Mouse (Mus musculus) G1E (cell line): Measurements from ENCODE around the gene Slc6a4. TPM values are rescaled to one million over a fixed set of nuclear protein-coding genes. Genes with fewer than 3 reads are reported as not detected.
A peak's percentile ranks its signal among the peaks of the same experiment; 100 is the strongest.
"Not testable (repeated sequence)": the region's sequence is repeated elsewhere in the genome, so short reads cannot be mapped to it uniquely, and the experiment has no call there.

ENCODE experiments used
- ATAC-seq: 2 replicates; pipeline ENCODE4 v1.8.0; 2016; ENCODE audit warnings: mild to moderate bottlenecking; ENCODE audit not compliant: insufficient number of reproducible peaks, poor library complexity, low FRiP score, severe bottlenecking; ENCODE audit errors: extremely low read depth
- DNase-seq: peaks from one replicate; pipeline ENCODE4 v3.0.0; 2012; ENCODE audit warnings: low spot score
- H3K27me3 ChIP-seq: 2 replicates; pipeline ENCODE4 v1.6.1; 2012; ENCODE audit warnings: mild to moderate bottlenecking, low read length, inconsistent platforms; ENCODE audit not compliant: insufficient read depth
- H3K36me3 ChIP-seq: replicated peaks from 2 replicates; pipeline ENCODE3; 2012; ENCODE audit warnings: mild to moderate bottlenecking, inconsistent platforms
- H3K4me1 ChIP-seq: 2 replicates; pipeline ENCODE4 v1.6.1; 2012; ENCODE audit warnings: low read depth, low read length, inconsistent platforms, mixed read lengths; ENCODE audit not compliant: insufficient read depth
- H3K4me3 ChIP-seq: 2 replicates; pipeline ENCODE4 v1.5.1; 2012; ENCODE audit warnings: low read depth, mild to moderate bottlenecking, inconsistent platforms, low read length, moderate library complexity, mixed read lengths
- H3K9me3 ChIP-seq: replicated peaks from 2 replicates; pipeline ENCODE4 v1.6.1; 2012; ENCODE audit warnings: inconsistent platforms
- CTCF ChIP-seq: IDR thresholded peaks from 2 replicates; pipeline ENCODE4 v1.5.1; 2012; ENCODE audit warnings: low read depth, low read length, inconsistent platforms, mixed read lengths
- GATA1 ChIP-seq: IDR thresholded peaks from 2 replicates; pipeline ENCODE4 v1.6.1; 2012; ENCODE audit warnings: borderline replicate concordance, low read length, inconsistent platforms, mixed read lengths
- GATA2 ChIP-seq: IDR thresholded peaks from 2 replicates; pipeline ENCODE4 v1.6.1; 2012; ENCODE audit warnings: low read depth, low read length, inconsistent platforms, borderline replicate concordance
- POLR2AphosphoS5 ChIP-seq: IDR thresholded peaks from 2 replicates; pipeline ENCODE4 v1.6.1; 2012; ENCODE audit warnings: low read depth, low read length, inconsistent platforms; ENCODE audit not compliant: insufficient replicate concordance
- TAL1 ChIP-seq: conservative IDR thresholded peaks from 2 replicates; pipeline ENCODE4 v1.6.1; 2012; ENCODE audit warnings: low read depth, low read length, inconsistent platforms, mixed read lengths
- polyA plus RNA-seq: library from polyadenylated mRNA; stranded (reverse); fragments of >175 nt; gene quantifications from 2 replicates; pipeline ENCODE4 v1.2.3, GENCODE M21; 2012
- total RNA-seq, 2 experiments: library from RNA; stranded (forward) in 1 of 2; stranded (reverse) in 1 of 2; fragments of 200-1000 nt in 1 of 2; fragments of >200 nt in 1 of 2; fragmentation: Nextera tagmentation in 1 of 2; gene quantifications; 2 replicates each; pipeline ENCODE4 v1.2.3; 2014 to 2017

Slc6a4 gene
- total and polyA plus RNA-seq, 3 experiments, result 0.27 TPM; not detected in 2

DNA sequence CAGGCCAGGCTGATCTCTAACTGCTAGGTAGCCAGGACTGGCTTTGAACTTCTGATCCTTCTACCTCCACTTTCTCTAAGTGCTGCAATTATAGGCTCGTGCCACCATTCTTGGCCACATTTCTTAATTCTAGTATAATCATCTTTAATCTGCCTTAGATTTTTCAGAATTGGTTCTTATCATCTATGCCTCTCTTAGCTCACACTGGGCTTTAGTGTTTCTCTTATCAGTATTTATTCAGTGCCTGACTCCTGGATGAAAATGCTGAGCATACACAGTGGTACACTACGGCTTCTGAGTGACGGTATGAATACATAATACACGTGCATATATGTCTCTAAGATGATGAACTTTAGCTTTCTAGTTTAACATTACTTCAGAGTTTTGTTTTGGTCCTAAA, 70.4 kb downstream of the Slc6a4 start:
- Histone ChIP-seq H3K4me3 (no peak overlapping the region), H3K27me3 (no peaks in the 10 kb centered on the region), H3K4me1 (peaks cover 19% of the 10 kb centered on the region), H3K9me3 (no peaks in the 10 kb centered on the region), H3K36me3 (peaks cover 73% of the 10 kb centered on the region)
- 0 out of 2 replicates have a peak, but pooled peaks have one; percentile 22 for ATAC-seq
- no peak for DNase-seq
- TF ChIP-seq CTCF (no peak), POLR2AphosphoS5 (no peak), TAL1 (no peak), GATA2 (no peak)

GRCm38 (mm10) chr11:77070721-77071120, 72.3 kb downstream of the Slc6a4 start:
- ATAC-seq, result no peak
- H3K27me3 ChIP-seq, result no peaks in the 10 kb centered on the region
- DNase-seq, result no peak
- H3K36me3 ChIP-seq, result peaks cover 75% of the 10 kb centered on the region
- TF ChIP-seq POLR2AphosphoS5 (no peak), CTCF (no peak), GATA1 (no peak), TAL1 (no peak), GATA2 (no peak)
- H3K9me3 ChIP-seq, result no peaks in the 10 kb centered on the region
- peaks cover 18% of the 10 kb centered on the region for H3K4me1 ChIP-seq
- no peak overlapping the region for H3K4me3 ChIP-seq

- Histone ChIP-seq H3K4me1 (peaks cover 12% of the 10 kb centered on the region), H3K4me3 (peak overlapping the region; percentile 86), H3K36me3 (peaks cover 38% of the 10 kb centered on the region), H3K27me3 (peaks cover 11% of the 10 kb centered on the region)
- ATAC-seq, DNase-seq, H3K9me3 ChIP-seq: not testable (repeated sequence)
These were observed 78.9 kb downstream of the Slc6a4 start for GRCm38 (mm10) chr11:77077331-77077730.

- TF ChIP-seq CTCF, result no peak
- Histone ChIP-seq H3K4me1 (peaks cover 12% of the 10 kb centered on the region), H3K4me3 (peak overlapping the region; percentile 86), H3K9me3 (no peaks in the 10 kb centered on the region), H3K27me3 (peaks cover 13% of the 10 kb centered on the region), H3K36me3 (peaks cover 33% of the 10 kb centered on the region)
- ATAC-seq (no peak), DNase-seq (peak; percentile 23)
These were observed 79.4 kb downstream of the Slc6a4 start for GRCm38 (mm10) chr11:77077792-77078191.

DNA sequence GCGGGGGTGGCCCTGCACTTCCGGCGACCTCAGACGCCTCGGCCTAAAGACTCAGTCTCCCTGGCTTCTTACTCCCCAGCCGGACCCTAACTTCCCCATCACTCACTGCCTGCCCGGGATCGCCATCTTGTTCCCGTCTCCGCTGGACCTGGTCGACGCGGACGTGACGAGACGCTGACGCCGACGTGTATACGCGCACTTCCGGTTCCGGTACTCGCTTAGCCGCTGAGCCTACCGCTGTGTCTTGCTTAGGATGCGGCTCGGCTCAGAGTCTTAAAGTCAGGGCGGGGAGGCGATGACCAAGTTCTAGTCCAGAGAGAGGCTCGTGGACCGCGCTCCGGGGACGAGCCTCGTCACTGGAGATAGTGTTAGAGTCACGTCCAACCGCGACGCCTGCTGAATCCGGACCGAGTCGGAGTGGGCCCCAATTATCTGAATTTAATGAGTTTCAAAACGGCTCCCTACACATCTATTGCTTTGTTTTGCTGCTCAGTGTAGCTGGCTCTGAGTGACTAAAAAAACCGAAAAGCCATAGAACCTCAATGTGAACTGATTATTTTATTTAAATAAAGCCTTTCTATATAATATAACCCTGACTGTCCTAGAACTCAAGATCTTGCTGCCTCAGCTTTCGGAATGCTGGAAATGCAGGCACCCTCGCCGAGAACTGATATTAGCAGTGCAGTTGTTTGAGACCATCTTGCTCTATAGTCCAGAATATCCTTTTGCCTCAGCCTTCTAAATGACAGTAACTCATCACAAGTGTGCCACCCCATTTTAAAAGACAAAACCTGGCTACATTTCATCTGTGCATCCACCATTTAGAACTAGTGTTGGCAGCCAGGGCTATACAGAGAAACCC, 80.1 kb downstream of the Slc6a4 start, which contains the start of gene Nsrp1:
Gene Nsrp1 (minus strand): TSS at position 163 of the 862 bp plus-strand sequence.
- ATAC-seq (peak; percentile 97), DNase-seq (peak; percentile 89)
- TF ChIP-seq GATA2 (no peak), TAL1 (no peak), GATA1 (no peak), CTCF (no peak), POLR2AphosphoS5 (no peak)
- Histone ChIP-seq H3K36me3 (peaks cover 27% of the 10 kb centered on the region), H3K27me3 (peaks cover 18% of the 10 kb centered on the region), H3K4me3 (peak within 1 kb of the TSS; percentile 86), H3K4me1 (peaks cover 12% of the 10 kb centered on the region), H3K9me3 (no peaks in the 10 kb centered on the region)

DNA sequence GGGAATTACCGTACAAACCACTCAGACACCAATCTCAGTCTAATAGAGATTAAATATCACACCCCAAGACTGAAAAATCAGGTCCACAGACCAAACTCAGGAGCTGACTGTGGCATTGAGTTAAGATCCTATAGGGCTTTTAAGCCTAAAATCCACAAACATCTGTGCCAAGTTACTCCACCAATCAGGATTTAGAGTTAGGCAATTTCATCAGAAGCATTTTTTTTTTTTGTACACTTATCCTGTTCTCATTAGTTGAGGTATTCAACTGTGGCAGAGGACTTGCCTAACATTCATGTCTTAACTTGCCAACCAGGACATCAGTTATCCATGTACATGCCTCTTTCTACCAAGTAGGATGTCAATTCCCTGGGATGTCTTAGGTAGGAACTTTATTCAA, 81.0 kb downstream of the Slc6a4 start:
- peaks cover 10% of the 10 kb centered on the region for H3K4me1 ChIP-seq
- TF ChIP-seq TAL1 (no peak), GATA1 (no peak), POLR2AphosphoS5 (no peak), GATA2 (no peak), CTCF (no peak)
- no peaks in the 10 kb centered on the region for H3K9me3 ChIP-seq
- no peak for ATAC-seq
- no peak for DNase-seq
- H3K27me3 ChIP-seq, result peaks cover 22% of the 10 kb centered on the region
- H3K4me3 ChIP-seq, result no peak overlapping the region
- peaks cover 19% of the 10 kb centered on the region for H3K36me3 ChIP-seq

Other genes with a start within 250 kb of the Slc6a4 start
- gene Gosr1, start 235.0 kb upstream of the Slc6a4 start, total RNA-seq (2014; fragmentation: Nextera tagmentation), result 39.1 and 52.7 TPM in 2 replicates
- gene Gosr1, start 235.0 kb upstream of the Slc6a4 start, total RNA-seq (2017), result 39.0 and 41.9 TPM in 2 replicates
- 1.4 and 2.7 TPM in 2 replicates for gene Gosr1, start 235.0 kb upstream of the Slc6a4 start, polyA plus RNA-seq
- gene Cpd, start 151.6 kb upstream of the Slc6a4 start, total RNA-seq (2014; fragmentation: Nextera tagmentation), result 421 and 456 TPM in 2 replicates
- 152 and 167 TPM in 2 replicates for gene Cpd, start 151.6 kb upstream of the Slc6a4 start, total RNA-seq (2017)
- 49.7 and 52.1 TPM in 2 replicates for gene Cpd, start 151.6 kb upstream of the Slc6a4 start, polyA plus RNA-seq
- gene Tmigd1, start 96.4 kb upstream of the Slc6a4 start, total RNA-seq (2014; fragmentation: Nextera tagmentation), result not detected in 2 replicates
- gene Tmigd1, start 96.4 kb upstream of the Slc6a4 start, total RNA-seq (2017), result 0.38 TPM in 1 of 2 replicates, not detected in the other
- not detected in 2 replicates for gene Tmigd1, start 96.4 kb upstream of the Slc6a4 start, polyA plus RNA-seq
- 150 and 173 TPM in 2 replicates for gene Blmh, start 73.8 kb upstream of the Slc6a4 start, total RNA-seq (2014; fragmentation: Nextera tagmentation)
- 304 and 320 TPM in 2 replicates for gene Blmh, start 73.8 kb upstream of the Slc6a4 start, total RNA-seq (2017)
- 22.7 and 23.4 TPM in 2 replicates for gene Blmh, start 73.8 kb upstream of the Slc6a4 start, polyA plus RNA-seq
- gene Nsrp1, start 79.8 kb downstream of the Slc6a4 start, total RNA-seq (2014; fragmentation: Nextera tagmentation), result 74.6 and 77.7 TPM in 2 replicates
- gene Nsrp1, start 79.8 kb downstream of the Slc6a4 start, total RNA-seq (2017), result 20.0 and 28.7 TPM in 2 replicates
- gene Nsrp1, start 79.8 kb downstream of the Slc6a4 start, polyA plus RNA-seq, result 4.5 and 5.4 TPM in 2 replicates
- 0.53 and 5.1 TPM in 2 replicates for gene Efcab5, start 190.4 kb downstream of the Slc6a4 start, total RNA-seq (2014; fragmentation: Nextera tagmentation)
- gene Efcab5, start 190.4 kb downstream of the Slc6a4 start, total RNA-seq (2017), result 0.66 and 0.87 TPM in 2 replicates
- gene Efcab5, start 190.4 kb downstream of the Slc6a4 start, polyA plus RNA-seq, result 0.04 and 0.08 TPM in 2 replicates
- 33.9 and 34.6 TPM in 2 replicates for gene Ssh2, start 217.7 kb downstream of the Slc6a4 start, total RNA-seq (2014; fragmentation: Nextera tagmentation)
- gene Ssh2, start 217.7 kb downstream of the Slc6a4 start, total RNA-seq (2017), result 12.4 and 15.1 TPM in 2 replicates
- 25.0 and 38.5 TPM in 2 replicates for gene Ssh2, start 217.7 kb downstream of the Slc6a4 start, polyA plus RNA-seq